Mouse (Mus musculus) brain, adult 2 months (tissue): ENCODE results near the gene Myo1d.

Source experiments
- DNase-seq: peaks from one replicate; pipeline ENCODE4 v3.0.0; 2011; ENCODE audit warnings: low read depth, low spot score

Gene Myo1d

DNA sequence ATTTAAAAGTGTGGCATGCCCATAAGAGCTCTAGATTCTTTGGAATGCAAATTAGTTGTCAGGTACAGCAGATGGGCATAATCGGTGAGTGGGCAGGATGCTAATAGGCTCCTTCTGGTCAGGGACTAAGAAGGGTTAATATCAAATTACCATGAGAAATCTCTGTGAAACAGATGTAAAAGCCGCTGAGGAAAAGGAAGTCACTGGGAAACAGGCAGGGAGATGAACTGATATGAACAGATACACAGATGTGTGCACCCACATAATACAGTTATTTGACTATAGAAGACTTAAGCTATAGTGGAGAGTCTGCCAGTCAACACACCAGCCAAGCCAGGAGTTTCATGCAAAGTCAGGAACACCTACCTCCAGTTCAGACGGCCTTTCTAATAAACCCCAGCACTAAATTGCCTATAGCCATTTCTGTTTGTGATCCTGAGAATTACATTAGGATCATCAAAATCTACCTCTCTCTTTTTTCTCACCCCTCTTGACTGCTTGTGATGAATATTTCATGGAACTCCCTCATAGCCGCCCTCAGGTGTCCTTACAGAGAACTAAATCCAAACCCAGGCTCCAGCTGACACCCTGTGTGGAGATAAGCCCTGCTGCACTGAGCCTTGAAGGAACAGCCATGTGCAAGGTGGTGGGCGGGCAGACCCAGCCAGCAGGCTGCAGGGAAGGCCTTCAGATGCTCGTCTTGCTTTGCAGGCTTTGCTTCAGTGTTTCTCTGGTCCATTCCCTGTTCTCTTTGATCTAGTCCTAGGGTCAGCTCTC is 164.7 kb downstream of the Myo1d start:
- DNase-seq = peak; percentile 93

DNA sequence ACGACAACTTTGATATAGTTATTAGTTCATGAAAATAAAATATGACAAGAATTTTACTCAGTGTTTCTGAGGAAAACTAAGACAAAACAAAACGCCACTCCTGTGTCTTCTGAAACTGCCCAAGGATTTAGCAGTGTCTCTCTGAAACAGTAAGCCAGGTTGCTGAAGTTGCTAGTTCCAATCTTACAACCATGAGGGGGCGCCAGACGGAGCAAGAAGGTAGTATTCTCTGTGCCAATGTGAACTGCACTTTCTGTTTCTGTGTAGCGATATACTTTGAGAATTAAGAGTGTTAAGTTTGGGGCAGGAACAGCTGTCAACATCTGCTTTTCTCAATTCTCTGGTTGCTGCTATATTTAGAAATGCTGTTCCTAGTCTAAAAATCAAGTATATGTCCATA is 165.4 kb downstream of the Myo1d start:
- peak; percentile 92 for DNase-seq

DNA sequence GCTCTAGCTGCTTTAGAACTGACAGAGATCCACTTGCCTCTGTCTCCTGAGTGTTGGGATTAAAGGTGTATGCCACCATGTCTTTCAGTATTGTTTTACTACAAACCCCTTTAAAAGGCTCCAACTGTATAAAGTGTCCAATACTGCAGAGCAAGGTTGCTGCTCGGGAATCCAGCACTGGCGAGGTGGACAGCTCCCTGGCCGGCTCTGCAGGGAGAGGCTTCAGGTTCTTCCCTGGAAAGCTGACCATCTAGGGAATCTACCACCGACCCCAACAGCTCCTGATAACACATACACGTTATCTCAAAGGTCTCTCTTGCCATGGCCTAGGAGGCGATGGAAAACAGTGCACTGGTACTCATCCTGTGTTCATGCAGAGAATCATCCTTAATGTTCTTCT is 166.3 kb downstream of the Myo1d start:
- DNase-seq = no peak

DNA sequence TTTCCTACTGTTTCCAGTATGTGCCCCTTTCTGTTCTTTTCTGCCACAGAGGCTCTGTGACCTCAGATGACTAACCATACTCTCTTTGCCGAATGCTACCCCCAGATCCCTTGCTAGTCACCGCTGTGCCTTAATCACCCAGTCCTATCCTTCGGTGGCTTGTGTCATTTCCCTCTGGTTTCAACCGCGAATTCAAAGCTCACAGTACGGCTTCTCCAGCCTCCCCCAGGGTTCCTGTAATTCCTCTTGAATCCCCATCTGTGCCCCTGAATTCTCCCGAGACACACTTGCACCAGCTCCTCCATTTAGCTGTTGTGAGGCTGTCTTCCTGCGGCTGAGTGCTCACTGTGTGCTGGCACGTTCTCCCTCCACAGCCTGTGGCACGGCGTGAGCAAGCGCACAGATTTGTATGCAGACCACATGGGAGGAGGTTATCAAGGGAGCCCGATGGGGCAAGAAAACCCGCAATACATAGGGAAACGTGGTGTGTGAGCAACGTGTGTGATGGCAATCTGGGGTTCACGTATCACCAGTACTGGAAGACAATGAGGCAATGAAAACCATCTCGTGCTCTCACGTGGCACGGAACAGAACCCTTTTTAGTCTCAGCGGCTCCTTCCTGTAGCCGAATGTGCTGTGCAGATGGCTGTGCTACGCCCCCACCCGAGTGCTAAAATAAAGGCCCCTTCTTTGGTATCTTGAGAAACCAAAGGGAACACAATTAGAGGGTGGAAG is 177.0 kb downstream of the Myo1d start:
- DNase-seq = peak; percentile 97

DNA sequence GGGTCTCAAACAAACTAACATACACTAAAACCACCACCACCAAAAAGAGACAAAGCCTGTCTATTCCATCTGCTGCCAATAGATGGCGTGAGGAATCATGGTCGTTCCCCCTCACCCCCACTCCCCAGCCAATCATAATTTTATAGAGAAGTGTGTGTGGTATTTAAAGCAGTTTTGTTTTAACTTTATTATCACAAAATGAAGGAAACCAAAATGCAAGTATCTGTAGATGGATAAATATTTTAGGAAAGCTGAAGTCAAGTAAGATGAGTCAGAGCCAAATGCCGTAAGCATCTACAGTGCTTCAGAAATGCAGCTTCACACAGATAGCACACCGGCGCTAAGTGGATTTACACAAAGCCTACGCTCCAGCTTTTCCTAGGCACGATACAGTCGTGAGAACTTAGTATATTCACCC is 177.8 kb downstream of the Myo1d start:
- DNase-seq = peak; percentile 85

DNA sequence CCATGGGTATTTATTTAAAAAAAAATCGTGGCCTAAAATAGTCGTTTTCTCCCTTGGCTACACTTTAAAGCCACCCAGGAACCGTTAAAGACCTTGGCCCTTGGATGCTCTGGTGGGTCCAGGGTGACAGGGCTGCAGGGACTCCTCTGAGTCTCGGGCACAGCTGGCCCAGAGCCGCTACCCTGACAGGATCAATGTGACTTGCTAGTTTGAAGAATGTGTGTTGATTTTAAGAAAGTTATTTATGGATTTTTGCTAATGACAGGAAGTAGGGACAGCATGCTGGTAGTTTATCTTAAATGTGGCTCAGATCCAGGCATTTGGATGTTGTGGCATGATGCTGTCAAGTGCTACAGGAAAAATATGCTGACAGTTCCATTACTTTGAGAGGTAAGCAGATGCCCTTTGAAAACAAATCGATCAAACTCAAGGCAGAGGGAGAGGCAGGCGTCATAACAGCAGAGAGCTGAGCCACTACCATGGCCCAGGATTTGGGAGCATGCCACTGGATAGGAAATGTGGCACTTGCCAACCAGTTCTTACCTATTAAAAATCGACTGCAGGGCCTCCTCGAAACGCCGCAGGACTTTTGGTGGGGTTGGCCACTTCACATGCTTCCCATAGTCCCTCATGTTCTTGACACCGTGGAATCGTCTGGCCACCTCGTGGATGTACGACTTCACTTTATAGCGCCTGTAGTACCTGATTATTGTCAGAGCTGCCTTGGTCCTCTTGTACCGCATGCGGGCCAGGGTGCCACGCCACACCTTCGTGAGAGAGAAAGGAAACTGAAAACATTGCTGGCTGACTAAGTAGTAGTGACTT is 178.6 kb downstream of the Myo1d start:
- DNase-seq = no peak

DNA sequence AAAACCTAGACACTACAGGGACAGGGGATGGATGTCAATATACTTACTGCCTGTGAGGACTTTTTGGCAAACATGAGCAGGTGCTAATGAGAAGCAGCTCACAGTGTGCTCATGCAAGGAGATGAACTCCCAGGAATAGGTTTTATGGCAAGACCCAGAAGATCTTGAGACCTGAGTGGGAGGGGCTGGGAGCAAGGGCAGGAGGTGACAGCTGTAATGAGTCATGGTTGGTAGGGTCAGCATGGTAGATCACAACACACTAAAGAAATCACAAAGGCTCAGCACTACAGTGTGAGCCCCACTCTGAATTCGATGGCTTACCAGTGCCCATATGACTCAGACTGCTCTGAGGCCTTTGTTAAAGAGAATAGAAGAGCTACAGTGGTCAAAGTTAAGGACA is 184.3 kb downstream of the Myo1d start:
- DNase-seq = no peak

DNA sequence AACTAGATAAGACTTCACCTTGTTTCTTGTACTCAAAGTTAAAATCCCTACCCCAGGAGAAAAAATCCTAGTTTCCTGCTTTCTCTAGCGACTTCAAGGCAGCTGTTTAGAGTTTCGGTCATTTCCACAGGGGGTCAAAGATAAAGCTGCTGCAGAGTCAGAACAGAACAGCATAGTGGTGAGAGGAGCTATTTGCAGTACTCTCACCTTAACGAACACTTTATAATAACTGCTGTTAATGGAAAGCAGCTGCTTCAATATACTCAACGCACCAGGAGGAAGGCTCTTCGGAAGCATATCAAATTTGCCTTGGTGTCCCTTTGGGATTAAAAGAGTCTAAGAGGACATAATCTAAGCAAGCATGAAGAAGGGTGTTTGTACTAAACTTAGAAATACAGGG is 190.4 kb downstream of the Myo1d start:
- DNase-seq = no peak

DNA sequence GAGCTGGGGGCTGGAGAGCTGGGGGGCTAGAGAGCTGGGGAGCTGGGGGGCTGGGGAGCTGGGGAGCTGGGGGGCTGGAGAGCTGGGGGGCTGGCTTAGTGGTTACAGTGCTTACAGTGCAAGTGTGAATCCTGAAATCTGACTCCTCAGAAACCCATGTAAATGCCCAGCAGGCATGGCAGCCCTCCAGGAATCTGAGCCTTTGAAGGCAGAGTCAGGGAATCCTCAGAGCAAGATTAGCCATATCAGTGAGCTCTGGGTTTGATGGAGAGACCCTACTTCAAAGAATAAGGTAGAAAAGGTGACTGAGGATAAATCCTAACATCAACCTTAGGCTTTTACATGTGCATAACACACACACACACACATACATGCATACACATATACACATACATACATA is 194.1 kb downstream of the Myo1d start:
- no peak for DNase-seq

DNA sequence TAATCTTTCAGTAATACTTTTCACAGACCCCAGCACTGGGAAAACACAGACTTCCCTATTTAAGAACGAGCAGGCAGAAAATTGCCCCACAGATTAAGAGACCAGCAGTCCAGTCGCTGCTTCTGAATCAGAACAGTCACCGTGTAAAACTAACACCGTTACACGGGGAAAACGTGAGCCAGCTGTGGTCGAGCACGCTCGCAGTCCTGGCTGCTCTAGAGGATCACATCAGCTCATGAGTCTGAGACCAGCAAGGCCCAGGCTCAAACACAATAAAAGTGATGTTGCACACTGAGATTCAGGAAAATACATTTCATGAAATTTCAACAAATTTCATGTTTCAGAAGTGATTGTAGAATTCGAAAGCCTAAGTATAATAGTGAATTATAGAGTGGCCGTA is 194.6 kb downstream of the Myo1d start:
- no peak for DNase-seq

DNA sequence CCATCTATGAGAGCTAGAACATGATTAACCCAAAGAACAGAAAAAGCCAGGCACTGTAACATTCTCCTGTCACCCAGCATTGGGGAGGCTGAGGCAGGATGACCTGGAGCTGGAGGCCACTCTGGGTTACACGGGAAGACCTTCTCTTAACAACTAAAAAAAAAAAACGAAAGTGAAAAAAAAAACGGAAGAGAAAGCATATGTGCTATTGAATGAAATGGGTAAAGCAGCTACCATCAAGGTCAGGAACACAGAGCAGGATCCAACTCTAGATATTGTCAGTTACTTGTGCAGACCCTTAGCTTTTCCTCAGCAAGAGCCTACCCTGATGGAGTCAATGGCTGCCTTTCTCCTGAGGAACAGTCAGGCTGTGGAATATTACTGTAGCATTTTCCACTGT is 199.3 kb downstream of the Myo1d start:
- DNase-seq = no peak

DNA sequence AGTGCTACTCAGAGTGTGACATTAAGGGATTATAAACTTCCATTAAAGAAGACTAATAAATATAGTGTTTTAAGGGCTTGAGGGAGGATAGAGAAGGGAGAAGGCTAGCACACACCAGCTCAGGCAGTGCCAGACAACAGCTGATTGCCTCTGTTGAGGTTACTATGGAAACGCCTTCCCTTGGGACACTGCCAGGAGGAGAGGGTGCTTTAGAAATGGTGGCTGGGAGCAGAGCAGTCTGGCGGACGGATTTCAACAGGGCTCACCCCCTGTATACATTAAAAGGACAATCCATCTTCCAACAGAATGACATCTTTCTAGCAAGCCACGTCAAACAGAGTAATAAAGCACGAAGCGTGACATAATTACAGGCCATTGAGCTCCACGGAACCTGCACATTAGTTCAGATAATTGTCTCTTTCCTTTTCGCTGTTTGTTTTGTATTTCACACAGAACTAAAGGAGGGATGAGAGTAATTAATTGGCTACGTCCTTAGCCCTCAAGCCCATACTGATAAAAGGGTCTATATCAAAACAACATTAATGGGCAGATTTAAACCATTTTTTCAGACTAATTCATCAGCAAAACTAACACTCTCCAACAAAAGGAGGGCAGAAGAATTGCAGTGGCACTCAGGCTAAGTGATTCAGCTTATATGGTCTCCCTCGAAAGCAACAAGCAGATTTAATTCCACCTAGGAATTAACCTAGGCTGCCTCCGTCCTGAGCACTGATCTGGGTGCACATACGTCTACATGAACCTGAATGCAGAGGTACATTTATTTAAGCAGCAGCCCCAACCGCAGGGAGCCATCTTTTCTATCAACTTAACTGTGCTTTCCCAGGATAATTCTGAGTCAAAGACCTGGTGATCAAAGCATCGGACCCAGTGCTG is 201.8 kb downstream of the Myo1d start:
- peak; percentile 96 for DNase-seq

DNA sequence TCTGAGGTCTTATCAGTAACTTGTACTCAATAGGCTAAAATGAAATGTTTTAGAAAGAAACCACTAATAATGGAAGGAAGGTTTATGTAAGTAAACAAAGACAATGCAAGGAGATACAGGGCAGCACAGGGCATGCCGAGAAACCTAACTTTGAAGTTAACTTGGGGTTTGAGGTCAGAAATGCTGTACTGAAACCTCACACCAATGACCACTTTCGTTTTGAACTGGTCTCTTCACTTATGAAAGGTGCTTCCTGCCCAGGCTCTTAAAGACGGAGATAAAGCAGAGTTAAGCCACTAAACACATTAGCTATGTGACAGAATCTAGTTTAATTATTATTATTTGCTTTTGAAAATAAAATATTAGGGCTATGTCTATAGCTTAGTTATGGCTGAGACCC is 204.0 kb downstream of the Myo1d start:
- no peak for DNase-seq

DNA sequence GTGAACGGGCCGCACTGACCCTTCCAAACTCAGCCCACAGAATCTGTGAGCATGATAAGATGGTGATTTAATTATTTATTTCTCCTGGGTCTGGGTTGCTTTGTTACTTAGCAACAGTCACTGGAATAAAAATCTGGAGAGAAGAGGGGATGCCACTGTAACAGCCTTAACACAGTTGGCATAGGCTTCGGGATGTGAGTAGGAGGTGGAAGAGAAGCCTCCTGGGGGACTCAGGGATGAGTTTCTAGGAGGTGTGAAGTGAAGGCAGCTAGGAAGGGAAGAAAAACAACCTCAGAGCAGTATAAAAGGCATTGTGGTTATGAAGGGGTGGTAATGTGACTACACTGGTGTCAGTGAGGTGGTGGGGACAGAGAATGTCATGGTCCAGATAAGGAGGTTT is 213.5 kb downstream of the Myo1d start:
- DNase-seq = peak; percentile 86

DNA sequence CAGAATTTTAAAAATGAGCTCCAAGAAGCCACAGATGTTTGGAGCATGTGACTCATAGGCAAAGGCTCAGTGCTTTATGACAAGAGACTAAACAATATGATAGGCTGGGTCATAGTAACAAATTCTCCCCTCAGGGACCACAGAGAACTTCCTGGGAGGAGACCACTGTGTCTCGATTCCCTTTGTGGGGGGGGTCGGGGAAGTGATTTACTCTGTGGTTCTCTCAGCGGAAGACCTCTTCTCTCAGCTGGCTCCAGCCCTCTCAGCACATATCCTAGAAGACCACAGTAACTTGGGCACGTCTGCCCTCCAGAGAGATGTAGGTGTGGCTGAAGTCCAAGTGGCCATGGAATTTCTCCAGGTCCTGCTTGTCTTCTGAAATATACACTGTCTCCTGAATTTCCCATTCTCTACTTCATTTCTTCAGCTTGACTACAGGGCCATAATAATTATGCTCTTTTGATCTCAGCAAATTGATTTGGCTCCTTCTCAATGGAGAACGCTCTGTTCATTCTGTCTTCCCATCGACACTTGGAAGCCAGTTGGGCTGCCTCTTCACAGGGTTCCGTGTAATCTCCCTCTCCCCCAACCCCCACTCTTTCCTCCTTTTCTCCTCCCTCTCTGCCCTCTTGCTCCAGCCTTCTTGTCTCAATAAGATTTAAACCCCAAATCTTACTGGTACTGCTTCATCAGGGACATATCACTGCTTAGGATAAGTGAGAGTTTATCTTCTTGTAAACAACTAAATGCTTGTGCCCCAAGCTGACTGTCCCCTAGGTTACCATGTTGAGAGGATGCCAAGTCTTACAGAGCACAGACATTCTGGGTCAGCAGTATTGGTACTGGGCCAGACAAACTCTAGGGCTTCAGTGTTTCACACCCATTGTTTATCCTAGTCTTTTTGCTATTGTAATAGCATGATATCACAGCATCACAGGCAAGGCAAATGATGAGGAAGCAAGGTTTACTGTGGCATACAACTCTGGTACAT is 214.6 kb downstream of the Myo1d start:
- peak; percentile 80 for DNase-seq

DNA sequence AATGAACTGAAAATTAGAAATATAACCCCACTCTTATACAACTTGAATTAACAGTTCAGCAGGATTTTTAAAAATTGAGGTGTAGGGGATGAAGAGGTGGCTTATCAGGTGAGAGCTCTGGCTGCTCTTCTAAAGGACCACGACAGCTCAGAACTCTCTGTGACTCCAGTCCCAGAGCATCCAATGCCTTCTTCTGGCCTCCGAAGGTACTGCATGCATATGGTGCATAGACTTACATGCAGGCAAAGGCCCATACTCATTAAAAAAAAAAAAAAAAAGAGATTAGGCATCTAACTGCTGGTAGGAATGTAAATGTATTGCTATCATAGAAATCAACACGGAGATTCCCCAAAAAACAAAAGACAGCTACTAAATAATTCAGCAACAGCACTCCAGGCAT is 217.3 kb downstream of the Myo1d start:
- peak; percentile 50 for DNase-seq

DNA sequence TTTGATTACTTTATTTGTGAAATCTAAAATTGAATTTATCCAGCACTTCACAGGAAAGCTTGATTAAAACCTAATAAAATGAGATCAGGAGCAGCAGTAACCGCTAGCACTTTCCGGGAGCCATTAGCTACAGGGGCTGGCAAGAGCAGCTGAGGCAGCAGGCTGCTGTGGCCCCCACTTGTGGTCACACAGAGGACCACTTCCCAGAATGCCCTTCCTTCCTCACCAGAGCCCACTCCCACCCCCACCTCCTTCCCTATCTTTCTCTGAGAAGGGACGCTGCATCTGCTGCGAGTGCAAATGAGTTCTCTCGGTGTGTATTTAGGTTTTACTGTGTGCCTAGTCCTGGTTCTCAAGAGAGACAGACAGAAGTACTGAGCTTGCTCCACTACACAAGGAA is 219.1 kb downstream of the Myo1d start:
- DNase-seq = no peak

DNA sequence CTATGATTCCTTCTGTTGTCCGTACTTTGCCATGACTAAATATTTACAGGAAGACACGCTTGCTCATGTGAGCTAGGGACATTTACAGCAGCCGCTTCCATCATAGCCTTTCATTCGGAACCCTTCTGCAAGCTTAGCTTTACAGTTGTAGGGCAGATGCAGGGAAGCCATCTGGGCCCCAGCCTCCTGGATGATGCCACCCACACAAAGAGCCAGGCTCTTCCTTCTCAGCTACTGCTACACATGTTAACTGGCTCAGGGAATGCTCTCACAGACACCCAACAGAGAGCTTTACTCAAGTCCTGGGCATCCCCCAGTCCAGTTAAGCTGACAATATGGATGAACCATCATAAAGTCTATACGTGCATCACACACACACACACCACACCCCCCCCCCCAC is 224.4 kb downstream of the Myo1d start:
- DNase-seq = peak; percentile 85

DNA sequence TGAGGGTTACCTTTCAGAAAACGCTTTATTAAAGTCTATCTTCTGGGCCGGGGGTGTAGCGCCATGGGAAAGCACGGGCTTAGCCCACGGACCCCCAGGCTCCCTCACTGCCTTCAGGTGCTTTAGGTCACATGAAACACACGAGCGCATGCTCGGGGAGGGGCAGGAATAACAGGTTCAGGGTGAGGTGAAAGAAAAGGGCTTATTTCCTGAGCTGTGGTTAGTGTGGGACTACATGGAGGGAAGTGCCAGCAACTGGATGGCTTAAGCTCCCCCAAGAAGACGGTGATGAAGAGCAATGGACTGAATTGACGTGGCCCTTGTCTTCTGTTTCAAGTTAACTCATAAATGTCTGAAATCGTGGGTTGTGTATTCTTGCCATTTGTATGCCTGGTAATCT is 226.8 kb downstream of the Myo1d start:
- DNase-seq = no peak

DNA sequence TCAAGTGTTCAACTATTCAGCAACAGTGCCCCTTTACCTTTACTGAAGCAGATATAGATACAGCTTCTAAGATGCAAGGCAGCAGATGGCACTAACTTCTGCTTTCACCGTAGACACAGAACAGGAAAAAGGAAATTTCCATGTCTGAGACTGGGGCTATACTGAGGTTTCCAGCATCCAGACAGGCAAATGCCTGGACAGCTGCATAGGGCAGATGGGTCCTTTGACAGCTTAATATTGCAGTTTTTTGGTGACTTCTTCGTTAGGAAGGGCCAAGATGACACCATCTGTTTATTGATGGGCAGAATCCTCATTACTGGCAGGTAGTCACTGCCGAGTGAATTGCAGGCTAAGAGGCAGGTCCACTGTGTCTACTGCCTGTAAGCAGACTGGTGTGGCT is 228.2 kb downstream of the Myo1d start:
- peak; percentile 85 for DNase-seq
